Mouse (Mus musculus): Measurements from ENCODE around the gene Ccdc124. TPM values are rescaled to one million over a fixed set of nuclear protein-coding genes. Genes with fewer than 3 reads are reported as not detected.

The Ccdc124 gene
- total and polyA plus RNA-seq, 3 experiments = 36.2 to 82.0 (median 58.7) TPM

DNA sequence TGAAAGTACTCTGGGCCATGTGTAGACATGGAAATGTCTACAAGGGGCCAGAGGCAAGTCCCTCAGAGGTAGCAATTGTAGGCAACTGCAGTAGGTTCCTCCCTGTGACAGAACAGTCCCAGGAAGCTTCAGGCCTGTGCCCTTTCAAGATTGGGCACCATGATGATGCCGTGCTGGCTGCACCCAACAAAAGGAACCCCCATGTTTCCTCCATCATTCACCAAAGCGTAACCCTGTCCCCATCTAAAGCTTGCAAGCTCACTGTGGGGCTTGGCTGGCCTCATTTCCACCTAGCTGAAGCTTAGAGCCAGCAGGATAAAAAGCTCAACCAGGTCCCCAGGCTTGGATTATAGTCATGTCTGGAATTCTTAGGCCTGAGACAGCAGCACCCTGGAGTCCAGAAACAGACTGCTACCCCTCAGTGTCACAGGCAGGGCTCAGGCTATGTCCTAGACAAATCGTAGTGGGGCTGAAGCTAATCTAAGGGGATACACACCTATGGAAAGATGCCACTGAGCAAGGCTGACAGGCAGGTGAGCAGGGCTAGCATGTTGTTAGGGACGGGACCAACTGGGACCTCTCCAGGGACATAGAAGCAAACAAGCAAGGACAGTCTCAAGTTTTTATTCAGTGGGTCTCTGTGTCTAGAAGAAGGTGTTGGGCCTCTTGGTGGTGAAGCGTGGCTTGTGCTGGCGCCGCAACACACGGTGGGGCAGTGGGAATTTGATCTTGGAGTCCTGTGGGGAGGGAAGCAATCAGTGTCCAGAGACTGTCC is 21.2 kb upstream of the Ccdc124 start:
- H3K9ac ChIP-seq (ENCODE audit: insufficient read depth, low read depth) = no peak overlapping the region
- dilution Hi-C loops (cut with MboI; ENCODE audit: extremely low pct_ligation_motif_present, extremely low pct_unique_long_range_greater_than_20kb, low sequenced_read_pairs) (no loop called here), in situ Hi-C loops (cut with MboI; ENCODE audit: low pct_ligation_motif_present, low pct_unique_long_range_greater_than_20kb, low sequenced_read_pairs) (loop anchor here (5.0 kb wide), 1 partner anchor 62 kb away; no protein-coding TSS in a partner anchor)
- peak overlapping the region in 1 of 3 experiments; percentile 96 for H3K4me3 ChIP-seq (replicated peaks in 1 of 3; ENCODE audit: low read depth in 2 of 3, low read length in 2 of 3, poor library complexity in 1 of 3)
- H3K9me3 ChIP-seq (replicated peaks; ENCODE audit: low read length) = peaks cover 21% of the 10 kb centered on the region
- no peaks in the 10 kb centered on the region for H3K27me3 ChIP-seq (replicated peaks)
- TF ChIP-seq TBP (conservative IDR thresholded peaks at IDR 0.05; ENCODE audit: low read depth, low read length) = no peak
- no peak for TF ChIP-seq MAZ (IDR thresholded peaks at IDR 0.05; ENCODE audit: low read depth, low read length)
- no peak for TF ChIP-seq TCF12 (IDR thresholded peaks at IDR 0.05; ENCODE audit: low read depth, low read length)
- TF ChIP-seq JUN (IDR thresholded peaks at IDR 0.05; ENCODE audit: insufficient read depth, low read depth, low read length) = no peak
- no peak for TF ChIP-seq CHD1 (IDR thresholded peaks at IDR 0.05; ENCODE audit: low read depth, low read length)
- H3K79me2 ChIP-seq (replicated peaks; ENCODE audit: control insufficient read depth, extremely low read depth, insufficient read depth, poor library complexity, severe bottlenecking) = peaks cover 24% of the 10 kb centered on the region
- peaks cover 18 to 29% of the 10 kb centered on the region in 2 experiments for H3K4me1 ChIP-seq (ENCODE audit: control insufficient read depth in 1 of 2, insufficient read depth in 2 of 2)
- H3K27ac ChIP-seq (ENCODE audit: insufficient read depth, low read depth) = no peak overlapping the region
- H3K4me2 ChIP-seq (ENCODE audit: insufficient read depth, low read depth, poor library complexity, severe bottlenecking) = no peak overlapping the region
- no peak for DNase-seq (ENCODE audit: extremely low read depth)
- H3K36me3 ChIP-seq (replicated peaks in 1 of 2; ENCODE audit: control insufficient read depth in 1 of 2, insufficient read depth in 1 of 2, low read length in 1 of 2) = peaks cover 39 to 63% of the 10 kb centered on the region in 2 experiments

- Histone ChIP-seq H3K9ac (ENCODE audit: insufficient read depth, low read depth) (no peak overlapping the region), H3K9me3 (replicated peaks; ENCODE audit: low read length) (peaks cover 21% of the 10 kb centered on the region), H3K4me2 (ENCODE audit: insufficient read depth, low read depth, poor library complexity, severe bottlenecking) (no peak overlapping the region), H3K79me2 (replicated peaks; ENCODE audit: control insufficient read depth, extremely low read depth, insufficient read depth, poor library complexity, severe bottlenecking) (peaks cover 24% of the 10 kb centered on the region), H3K27ac (ENCODE audit: insufficient read depth, low read depth) (no peak overlapping the region), H3K36me3 (replicated peaks in 1 of 2; ENCODE audit: control insufficient read depth in 1 of 2, insufficient read depth in 1 of 2, low read length in 1 of 2) (peaks cover 39 to 65% of the 10 kb centered on the region in 2 experiments), H3K4me1 (ENCODE audit: control insufficient read depth in 1 of 2, insufficient read depth in 2 of 2) (peaks cover 18 to 27% of the 10 kb centered on the region in 2 experiments), H3K27me3 (replicated peaks) (no peaks in the 10 kb centered on the region), H3K4me3 (replicated peaks in 1 of 3; ENCODE audit: low read depth in 2 of 3, low read length in 2 of 3, poor library complexity in 1 of 3) (no peak overlapping the region)
- no peak for TF ChIP-seq CTCF (conservative IDR thresholded peaks at IDR 0.05 in 1 of 2, IDR thresholded peaks at IDR 0.05 in 1 of 2; ENCODE audit: low read depth in 2 of 2, low read length in 2 of 2)
- TF ChIP-seq USF2 (conservative IDR thresholded peaks at IDR 0.05; ENCODE audit: low read depth, low read length) = no peak
- no peak for TF ChIP-seq ZMIZ1 (IDR thresholded peaks at IDR 0.05; ENCODE audit: low read depth, low read length)
- TF ChIP-seq PAX5 (IDR thresholded peaks at IDR 0.05; ENCODE audit: low read length) = no peak
- TF ChIP-seq SMC3 (IDR thresholded peaks at IDR 0.05; ENCODE audit: low read depth, low read length) = no peak
- no peak for TF ChIP-seq HCFC1 (IDR thresholded peaks at IDR 0.05; ENCODE audit: low read depth, low read length)
- in situ Hi-C loops (cut with MboI; ENCODE audit: low pct_ligation_motif_present, low pct_unique_long_range_greater_than_20kb, low sequenced_read_pairs) = no loop called here
- dilution Hi-C loops (cut with MboI; ENCODE audit: extremely low pct_ligation_motif_present, extremely low pct_unique_long_range_greater_than_20kb, low sequenced_read_pairs) = no loop called here
- DNase-seq (ENCODE audit: extremely low read depth) = no peak
Observed at GRCm38 (mm10) chr8:70894385-70894720, 20.6 kb upstream of the Ccdc124 start.

GRCm38 (mm10) chr8:70893656-70894384 is 20.1 kb upstream of the Ccdc124 start:
- Histone ChIP-seq H3K4me3 (replicated peaks in 1 of 3; ENCODE audit: low read depth in 2 of 3, low read length in 2 of 3, poor library complexity in 1 of 3) (no peak overlapping the region), H3K9ac (ENCODE audit: insufficient read depth, low read depth) (no peak overlapping the region), H3K27ac (ENCODE audit: insufficient read depth, low read depth) (no peak overlapping the region), H3K36me3 (replicated peaks in 1 of 2; ENCODE audit: control insufficient read depth in 1 of 2, insufficient read depth in 1 of 2, low read length in 1 of 2) (peaks cover 39 to 69% of the 10 kb centered on the region in 2 experiments), H3K9me3 (replicated peaks; ENCODE audit: low read length) (peaks cover 21% of the 10 kb centered on the region), H3K4me2 (ENCODE audit: insufficient read depth, low read depth, poor library complexity, severe bottlenecking) (no peak overlapping the region), H3K27me3 (replicated peaks) (no peaks in the 10 kb centered on the region), H3K4me1 (ENCODE audit: control insufficient read depth in 1 of 2, insufficient read depth in 2 of 2) (peaks cover 16 to 22% of the 10 kb centered on the region in 2 experiments), H3K79me2 (replicated peaks; ENCODE audit: control insufficient read depth, extremely low read depth, insufficient read depth, poor library complexity, severe bottlenecking) (peaks cover 24% of the 10 kb centered on the region)
- in situ Hi-C loops (cut with MboI; ENCODE audit: low pct_ligation_motif_present, low pct_unique_long_range_greater_than_20kb, low sequenced_read_pairs) (no loop called here), dilution Hi-C loops (cut with MboI; ENCODE audit: extremely low pct_ligation_motif_present, extremely low pct_unique_long_range_greater_than_20kb, low sequenced_read_pairs) (no loop called here)
- TF ChIP-seq CTCF (conservative IDR thresholded peaks at IDR 0.05 in 1 of 2, IDR thresholded peaks at IDR 0.05 in 1 of 2; ENCODE audit: low read depth in 2 of 2, low read length in 2 of 2) = peak; percentile 27 to 59; a peak in 3 of 4 replicates
- TF ChIP-seq POLR2A (IDR thresholded peaks at IDR 0.05; ENCODE audit: low read depth, low read length) = peak; percentile 64
- peak; percentile 16 for TF ChIP-seq SMC3 (IDR thresholded peaks at IDR 0.05; ENCODE audit: low read depth, low read length)
- TF ChIP-seq ZMIZ1 (IDR thresholded peaks at IDR 0.05; ENCODE audit: low read depth, low read length) = no peak
- TF ChIP-seq IRF4 (IDR thresholded peaks at IDR 0.05; ENCODE audit: low read depth, low read length) = no peak
- TF ChIP-seq GABPA (IDR thresholded peaks at IDR 0.05; ENCODE audit: insufficient replicate concordance, low read depth, low read length) = no peak
- peak; percentile 98 for TF ChIP-seq POLR2AphosphoS2 (IDR thresholded peaks at IDR 0.05; ENCODE audit: low read depth, low read length)
- peak; percentile 81 for DNase-seq (ENCODE audit: extremely low read depth)

All from CH12.LX (cell line).